Mouse (Mus musculus): Measurements from ENCODE around the gene Tenm4. TPM values are rescaled to one million over a fixed set of nuclear protein-coding genes. Genes with fewer than 3 reads are reported as not detected.

Gene Tenm4
- total and polyA plus RNA-seq, 3 experiments, result 0.03 to 0.26 (median 0.04) TPM

DNA sequence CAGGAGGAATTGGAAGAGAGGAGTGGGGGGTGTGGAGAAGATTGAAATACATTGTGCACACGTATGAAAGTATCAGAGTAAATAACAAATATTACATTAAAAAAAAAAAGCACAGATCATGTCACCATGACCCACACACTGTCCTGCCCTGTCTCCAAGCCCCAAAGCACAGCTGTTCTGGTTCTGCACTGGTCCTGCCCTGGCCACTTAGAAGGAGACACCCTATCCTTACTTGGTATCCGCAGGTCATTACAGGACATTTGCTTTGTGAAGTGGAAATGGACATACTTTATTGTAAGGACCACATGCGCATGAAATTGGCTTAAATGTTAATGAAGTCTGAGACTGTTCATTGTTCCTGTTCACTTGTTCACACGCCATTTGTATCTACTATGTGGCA lies 510.8 kb downstream of the Tenm4 start:
- dilution Hi-C loops (cut with MboI; ENCODE audit: extremely low pct_ligation_motif_present, extremely low pct_unique_long_range_greater_than_20kb, low sequenced_read_pairs), result no loop called here

GRCm38 (mm10) chr7:96688141-96688540 lies 517.1 kb downstream of the Tenm4 start:
- H3K27ac ChIP-seq (ENCODE audit: insufficient read depth, low read depth), result no peak overlapping the region
- DNase-seq (ENCODE audit: extremely low read depth), result no peak
- H3K9ac ChIP-seq (ENCODE audit: insufficient read depth, low read depth), result no peak overlapping the region
- H3K9me3 ChIP-seq (replicated peaks; ENCODE audit: low read length), result no peaks in the 10 kb centered on the region
- no peak overlapping the region for H3K4me2 ChIP-seq (ENCODE audit: insufficient read depth, low read depth, poor library complexity, severe bottlenecking)
- no peaks in the 10 kb centered on the region for H3K27me3 ChIP-seq (replicated peaks)
- TF ChIP-seq ZKSCAN1 (IDR thresholded peaks at IDR 0.05; ENCODE audit: borderline replicate concordance, low read depth, low read length) (no peak), POLR2AphosphoS2 (IDR thresholded peaks at IDR 0.05; ENCODE audit: low read depth, low read length) (no peak), ELF1 (IDR thresholded peaks at IDR 0.05; ENCODE audit: low read depth, low read length) (no peak), NELFE (IDR thresholded peaks at IDR 0.05; ENCODE audit: low read depth, low read length) (no peak), CHD1 (IDR thresholded peaks at IDR 0.05; ENCODE audit: low read depth, low read length) (no peak), POLR2A (IDR thresholded peaks at IDR 0.05; ENCODE audit: low read depth, low read length) (no peak), ZMIZ1 (IDR thresholded peaks at IDR 0.05; ENCODE audit: low read depth, low read length) (no peak), BHLHE40 (IDR thresholded peaks at IDR 0.05; ENCODE audit: low read depth, low read length) (no peak), TCF12 (IDR thresholded peaks at IDR 0.05; ENCODE audit: low read depth, low read length) (no peak), EP300 (IDR thresholded peaks at IDR 0.05; ENCODE audit: low read length) (no peak), RCOR1 (conservative IDR thresholded peaks at IDR 0.05; ENCODE audit: low read depth, low read length) (no peak), ETS1 (conservative IDR thresholded peaks at IDR 0.05; ENCODE audit: low read depth, low read length) (no peak), GABPA (IDR thresholded peaks at IDR 0.05; ENCODE audit: insufficient replicate concordance, low read depth, low read length) (no peak), ZNF384 (IDR thresholded peaks at IDR 0.05; ENCODE audit: low read depth, low read length) (no peak), USF1 (IDR thresholded peaks at IDR 0.05; ENCODE audit: low read depth, low read length) (no peak), MAZ (IDR thresholded peaks at IDR 0.05; ENCODE audit: low read depth, low read length) (no peak)
- dilution Hi-C loops (cut with MboI; ENCODE audit: extremely low pct_ligation_motif_present, extremely low pct_unique_long_range_greater_than_20kb, low sequenced_read_pairs), result no loop called here
- no peak overlapping the region for H3K4me3 ChIP-seq (replicated peaks in 1 of 3; ENCODE audit: low read depth in 2 of 3, low read length in 2 of 3, poor library complexity in 1 of 3)
- no peaks in the 10 kb centered on the region for H3K36me3 ChIP-seq (replicated peaks in 1 of 2; ENCODE audit: control insufficient read depth in 1 of 2, insufficient read depth in 1 of 2, low read length in 1 of 2)
- peaks cover 0 to 3% of the 10 kb centered on the region in 2 experiments; a peak in 1 of 4 replicates for H3K4me1 ChIP-seq (ENCODE audit: control insufficient read depth in 1 of 2, insufficient read depth in 2 of 2)
- no peaks in the 10 kb centered on the region for H3K79me2 ChIP-seq (replicated peaks; ENCODE audit: control insufficient read depth, extremely low read depth, insufficient read depth, poor library complexity, severe bottlenecking)
- in situ Hi-C loops (cut with MboI; ENCODE audit: low pct_ligation_motif_present, low pct_unique_long_range_greater_than_20kb, low sequenced_read_pairs), result no loop called here

More for the DNA sequence above, 510.8 kb downstream of the Tenm4 start:
- no peaks in the 10 kb centered on the region for H3K27me3 ChIP-seq (replicated peaks)
- no peak overlapping the region for H3K4me3 ChIP-seq (replicated peaks in 1 of 3; ENCODE audit: low read depth in 2 of 3, low read length in 2 of 3, poor library complexity in 1 of 3)
- H3K9me3 ChIP-seq (replicated peaks; ENCODE audit: low read length), result no peaks in the 10 kb centered on the region
- H3K9ac ChIP-seq (ENCODE audit: insufficient read depth, low read depth), result no peak overlapping the region
- no peak for TF ChIP-seq RAD21 (IDR thresholded peaks at IDR 0.05; ENCODE audit: low read depth, low read length)
- no peak for TF ChIP-seq MXI1 (IDR thresholded peaks at IDR 0.05; ENCODE audit: low read depth, low read length)
- 0 out of 4 replicates have a peak, but pooled peaks cover 2 to 3% of the 10 kb centered on the region in 2 experiments for H3K4me1 ChIP-seq (ENCODE audit: control insufficient read depth in 1 of 2, insufficient read depth in 2 of 2)
- in situ Hi-C loops (cut with MboI; ENCODE audit: low pct_ligation_motif_present, low pct_unique_long_range_greater_than_20kb, low sequenced_read_pairs), result no loop called here
- H3K27ac ChIP-seq (ENCODE audit: insufficient read depth, low read depth), result no peak overlapping the region
- no peak for DNase-seq (ENCODE audit: extremely low read depth)
- H3K36me3 ChIP-seq (replicated peaks in 1 of 2; ENCODE audit: control insufficient read depth in 1 of 2, insufficient read depth in 1 of 2, low read length in 1 of 2), result no peaks in the 10 kb centered on the region
- H3K79me2 ChIP-seq (replicated peaks; ENCODE audit: control insufficient read depth, extremely low read depth, insufficient read depth, poor library complexity, severe bottlenecking), result no peaks in the 10 kb centered on the region
- H3K4me2 ChIP-seq (ENCODE audit: insufficient read depth, low read depth, poor library complexity, severe bottlenecking), result no peak overlapping the region

Measured in CH12.LX (cell line).